Mouse (Mus musculus) megakaryocyte, embryonic 14.5 days (primary cell): ENCODE measurements at regions not wholly inside any gene's neighbourhood (a gene's known extent, or its start where the extent isn't known, plus 50 kb on each side); places are given as distances from the start of the nearest gene placed in this dataset.

Source experiments
- FLI1 ChIP-seq: IDR thresholded peaks from 2 replicates; pipeline ENCODE4 v1.6.1; 2012; ENCODE audit warnings: low read length, inconsistent platforms, mixed read lengths
- GATA1 ChIP-seq: IDR thresholded peaks from 3 replicates; pipeline ENCODE4 v1.6.1; 2012; ENCODE audit warnings: mixed read lengths, low read length, inconsistent platforms, borderline replicate concordance

GRCm38 (mm10) chr13:97341218-97341889 lies 100.4 kb downstream of the Enc1 start:
- no peak for TF ChIP-seq GATA1
- TF ChIP-seq FLI1, result no peak
